Mouse (Mus musculus): ENCODE measurements around the gene Igsf3.

DNA sequence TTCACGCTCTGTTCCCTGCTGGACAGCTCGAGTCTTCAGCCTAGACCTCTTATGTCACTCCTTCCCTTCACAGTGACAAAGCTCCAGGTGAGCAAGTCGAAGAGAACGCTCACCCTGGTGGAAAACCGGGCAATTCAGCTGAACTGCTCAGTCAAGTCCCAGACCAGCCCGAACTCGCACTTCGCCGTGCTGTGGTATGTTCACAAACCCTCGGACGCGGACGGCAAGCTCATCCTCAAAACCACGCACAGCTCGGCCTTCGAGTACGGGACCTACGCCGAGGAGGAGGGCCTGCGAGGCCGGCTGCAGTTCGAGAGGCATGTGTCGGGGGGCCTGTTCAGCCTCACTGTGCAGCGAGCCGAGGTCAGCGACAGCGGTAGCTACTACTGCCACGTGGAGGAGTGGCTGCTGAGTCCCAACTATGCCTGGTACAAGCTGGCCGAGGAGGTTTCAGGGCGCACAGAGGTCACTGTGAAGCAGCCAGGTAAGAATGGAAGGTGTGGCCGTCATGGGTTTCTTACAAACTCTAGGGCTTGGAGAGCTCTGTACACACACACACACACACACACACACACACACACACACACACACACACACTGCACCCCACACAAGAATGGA, 74.0 kb downstream of the Igsf3 start:
- TF ChIP-seq POLR2A (IDR thresholded peaks at IDR 0.05; ENCODE audit: insufficient read depth, low read depth, low read length) (no peak), CTCF (IDR thresholded peaks at IDR 0.05) (no peak), EP300 (IDR thresholded peaks at IDR 0.05; ENCODE audit: insufficient read depth, low read depth, low read length) (no peak)

Measured in heart, adult 2 months (tissue).